Mouse (Mus musculus) midbrain, embryonic 16.5 days (tissue): ENCODE results near the gene Zfp975. TPM values are rescaled to one million over a fixed set of nuclear protein-coding genes. Genes with fewer than 3 reads are reported as not detected.
"Not testable (repeated sequence)": the region's sequence is repeated elsewhere in the genome, so short reads cannot be mapped to it uniquely, and the experiment has no call there.

Source experiments
- ATAC-seq: fragments of 200-750 bp; cut with Nextera tagmentation; 2 replicates; pipeline ENCODE4 v1.8.0; 2017; ENCODE audit warnings: moderate TSS enrichment
- H3K27ac ChIP-seq: fragments of 300-500 bp; sonication (generic); 2 replicates; pipeline ENCODE4 v1.5.1; 2014; ENCODE audit warnings: mild to moderate bottlenecking, low read length, mixed read lengths
- H3K27me3 ChIP-seq: fragments of 300-500 bp; sonication (generic); 2 replicates; pipeline ENCODE4 v1.6.1; 2014; ENCODE audit warnings: low read depth, low read length, mixed read lengths; ENCODE audit not compliant: control insufficient read depth, insufficient read depth
- H3K36me3 ChIP-seq: fragments of 300-500 bp; sonication (generic); 2 replicates; pipeline ENCODE4 v1.6.1; 2014; ENCODE audit warnings: mild to moderate bottlenecking, low read length, moderate library complexity, mixed read lengths; ENCODE audit not compliant: control insufficient read depth, insufficient read depth
- H3K4me1 ChIP-seq: fragments of 300-500 bp; sonication (generic); 2 replicates; pipeline ENCODE4 v1.6.1; 2014; ENCODE audit warnings: mild to moderate bottlenecking, low read length, mixed read lengths; ENCODE audit not compliant: control insufficient read depth, insufficient read depth
- H3K4me2 ChIP-seq: fragments of 300-500 bp; sonication (generic); 2 replicates; pipeline ENCODE4 v1.6.1; 2014; ENCODE audit warnings: mild to moderate bottlenecking, low read length, mixed read lengths
- H3K4me3 ChIP-seq: fragments of 300-500 bp; sonication (generic); 2 replicates; pipeline ENCODE4 v1.5.1; 2014; ENCODE audit warnings: low read depth, mild to moderate bottlenecking, low read length, moderate library complexity, mixed read lengths
- H3K9ac ChIP-seq: fragments of 300-500 bp; sonication (generic); 2 replicates; pipeline ENCODE4 v1.6.1; 2014; ENCODE audit warnings: low read depth, low read length, mixed read lengths
- H3K9me3 ChIP-seq: fragments of 300-500 bp; sonication (generic); replicated peaks from 2 replicates; pipeline ENCODE4 v1.6.1; 2014; ENCODE audit warnings: mild to moderate bottlenecking, low read length, mixed read lengths; ENCODE audit not compliant: control insufficient read depth, poor library complexity, severe bottlenecking
- WGBS: fragments of 180-500 bp; shearing (Covaris S2); extraction: QIAGEN DNeasy Blood & Tissue Kit; methylation state at CpG from one replicate; pipeline ENCODE4 v1.1.7; 2014; 5-methylcytosine and 5-hydroxymethylcytosine counted together
- polyA plus RNA-seq: library from polyadenylated mRNA; unstranded; fragments of >200 nt; fragmentation: Nextera tagmentation; extraction: Ambion mirVana; gene quantifications from 2 replicates; pipeline ENCODE4 v1.2.1, GENCODE M21; 2015

Gene Zfp975
- polyA plus RNA-seq, 1 experiment from 2014 or later, result 8.4 TPM

GRCm38 (mm10) chr7:42642152-42643115 lies 50.1 kb downstream of the Zfp975 start, which contains the start of gene Zfp976:
Zfp976 (minus strand) TSS chr7:42642588.
- H3K27ac ChIP-seq, H3K27me3 ChIP-seq, H3K9me3 ChIP-seq, H3K4me1 ChIP-seq, H3K36me3 ChIP-seq: not testable (repeated sequence)
- Histone ChIP-seq H3K9ac (peak within 1 kb of the TSS; percentile 54), H3K4me3 (peak within 1 kb of the TSS; percentile 43), H3K4me2 (peak within 1 kb of the TSS; percentile 54)
- ATAC-seq, result peak; percentile 99
- WGBS, result 4% methylated on average over 25 of the region's 25 CpGs

DNA sequence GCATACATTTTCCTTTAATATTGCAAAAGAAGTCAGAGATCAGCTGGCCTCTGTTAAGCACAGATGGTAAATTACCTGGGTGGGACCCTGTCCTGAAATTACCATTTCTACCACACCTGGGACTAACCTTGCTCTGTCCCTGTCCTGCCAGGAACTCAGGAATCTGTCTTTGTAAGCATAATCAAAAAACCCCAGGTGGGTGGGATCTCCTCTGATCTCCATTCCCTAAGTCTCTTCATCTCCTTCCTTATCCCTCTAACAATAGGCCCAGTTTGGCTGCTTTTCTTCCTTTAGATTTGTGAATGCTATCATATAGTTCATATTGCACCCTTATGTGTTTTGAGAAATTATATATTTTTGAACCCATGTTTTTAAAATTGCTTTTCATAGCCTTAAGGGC lies 61.5 kb downstream of the Zfp975 start:
- 0 out of 2 replicates have a peak, but pooled peaks cover 11% of the 10 kb centered on the region for H3K9me3 ChIP-seq
- H3K27ac ChIP-seq, ATAC-seq, H3K27me3 ChIP-seq, H3K4me1 ChIP-seq, H3K4me3 ChIP-seq, H3K4me2 ChIP-seq, H3K36me3 ChIP-seq, H3K9ac ChIP-seq: not testable (repeated sequence)

Other genes with a start within 250 kb of the Zfp975 start
- not detected in 2 replicates for gene 4933421I07Rik, start 244.6 kb downstream of the Zfp975 start, polyA plus RNA-seq
- 16.0 and 17.4 TPM in 2 replicates for gene Zfp141, start 187.0 kb downstream of the Zfp975 start, polyA plus RNA-seq
- not detected in 2 replicates for gene Gm21028, start 114.2 kb downstream of the Zfp975 start, polyA plus RNA-seq
- 2.1 and 2.3 TPM in 2 replicates for gene Zfp977, start 100.2 kb downstream of the Zfp975 start, polyA plus RNA-seq
- gene Zfp976, start 50.2 kb downstream of the Zfp975 start, polyA plus RNA-seq, result 2.4 and 3.3 TPM in 2 replicates
- gene Gm17067, start 34.3 kb upstream of the Zfp975 start, polyA plus RNA-seq, result 0.05 TPM in 1 of 2 replicates, not detected in the other
- gene Vmn2r62, start 100.8 kb upstream of the Zfp975 start, polyA plus RNA-seq, result not detected in 2 replicates
- not detected in 2 replicates for gene Gm2381, start 174.5 kb upstream of the Zfp975 start, polyA plus RNA-seq
- gene Vmn2r63, start 241.1 kb upstream of the Zfp975 start, polyA plus RNA-seq, result not detected in 2 replicates